Mouse (Mus musculus) midbrain, embryonic 10.5 days (tissue): ENCODE measurements around the gene Pitpnm1. TPM values are rescaled to one million over a fixed set of nuclear protein-coding genes. Genes with fewer than 3 reads are reported as not detected.
"Not testable (repeated sequence)": the region's sequence is repeated elsewhere in the genome, so short reads cannot be mapped to it uniquely, and the experiment has no call there.

Source experiments
- DNase-seq: peaks from one replicate; pipeline ENCODE4 v3.0.0-alpha.2; 2017; ENCODE audit warnings: low spot score
- H3K27ac ChIP-seq: fragments of 300-500 bp; sonication (generic); replicated peaks from 2 replicates; pipeline ENCODE4 v1.5.1; 2016; ENCODE audit warnings: mild to moderate bottlenecking
- H3K27me3 ChIP-seq: fragments of 300-500 bp; sonication (generic); 2 replicates; pipeline ENCODE4 v1.6.1; 2016; ENCODE audit warnings: low read depth, mild to moderate bottlenecking; ENCODE audit not compliant: poor library complexity, severe bottlenecking
- H3K36me3 ChIP-seq: fragments of 300-500 bp; sonication (generic); 2 replicates; pipeline ENCODE4 v1.6.1; 2016; ENCODE audit warnings: mild to moderate bottlenecking, moderate library complexity
- H3K4me1 ChIP-seq: fragments of 300-500 bp; sonication (generic); 2 replicates; pipeline ENCODE4 v1.6.1; 2016
- H3K4me3 ChIP-seq: fragments of 300-500 bp; sonication (generic); 2 replicates; pipeline ENCODE4 v1.5.1; 2016; ENCODE audit warnings: mild to moderate bottlenecking, moderate library complexity
- H3K9me3 ChIP-seq: fragments of 300-500 bp; sonication (generic); replicated peaks from 2 replicates; pipeline ENCODE4 v1.6.1; 2016; ENCODE audit warnings: mild to moderate bottlenecking
- WGBS: fragments of 180-500 bp; shearing (Covaris S2); methylation state at CpG from one replicate; pipeline ENCODE4 v1.1.7; 2016; 5-methylcytosine and 5-hydroxymethylcytosine counted together
- polyA plus RNA-seq: library from polyadenylated mRNA; unstranded; fragments of >200 nt; fragmentation: Nextera tagmentation; extraction: Ambion mirVana; gene quantifications from 2 replicates; pipeline ENCODE4 v1.2.1, GENCODE M21; 2016

The Pitpnm1 gene
- polyA plus RNA-seq, 1 experiment from 2014 or later, result 12.8 TPM

- H3K4me3 ChIP-seq, result no peak overlapping the region
- peaks cover 5% of the 10 kb centered on the region; the same call in 1 of the 2 replicates for H3K27me3 ChIP-seq
- 92% methylated on average over 10 of the region's 10 CpGs for WGBS
- peaks cover 78% of the 10 kb centered on the region for H3K36me3 ChIP-seq
- no peak overlapping the region for H3K27ac ChIP-seq
- peaks cover 2% of the 10 kb centered on the region for H3K4me1 ChIP-seq
- no peak for DNase-seq
- no peaks in the 10 kb centered on the region for H3K9me3 ChIP-seq
Measured at GRCm38 (mm10) chr19:4115144-4115543, 15.3 kb downstream of the Pitpnm1 start.

- no peak overlapping the region for H3K4me3 ChIP-seq
- H3K36me3 ChIP-seq, result peaks cover 74% of the 10 kb centered on the region
- peaks cover 9% of the 10 kb centered on the region for H3K4me1 ChIP-seq
- no peaks in the 10 kb centered on the region for H3K9me3 ChIP-seq
- H3K27me3 ChIP-seq, result peaks cover 8% of the 10 kb centered on the region; the same call in 1 of the 2 replicates
- DNase-seq, result no peak
- WGBS, result 87% methylated on average over 11 of the region's 11 CpGs
- H3K27ac ChIP-seq, result no peak overlapping the region
Measured at GRCm38 (mm10) chr19:4115816-4116215, 16.0 kb downstream of the Pitpnm1 start.

GRCm38 (mm10) chr19:4117006-4117405 is 17.2 kb downstream of the Pitpnm1 start:
- no peak overlapping the region for H3K27ac ChIP-seq
- peaks cover 8% of the 10 kb centered on the region; the same call in 1 of the 2 replicates for H3K27me3 ChIP-seq
- no peak overlapping the region for H3K4me3 ChIP-seq
- no peaks in the 10 kb centered on the region for H3K9me3 ChIP-seq
- H3K4me1 ChIP-seq, result peaks cover 14% of the 10 kb centered on the region
- H3K36me3 ChIP-seq, result peaks cover 63% of the 10 kb centered on the region
- no peak for DNase-seq
- WGBS, result 97% methylated on average over 7 of the region's 7 CpGs

- Histone ChIP-seq H3K36me3 (peaks cover 49% of the 10 kb centered on the region), H3K4me1 (peaks cover 14% of the 10 kb centered on the region), H3K27me3 (peaks cover 8% of the 10 kb centered on the region; the same call in 1 of the 2 replicates), H3K27ac (no peak overlapping the region), H3K9me3 (no peaks in the 10 kb centered on the region), H3K4me3 (no peak overlapping the region)
- no peak for DNase-seq
- 95% methylated on average over 2 of the region's 2 CpGs for WGBS
Measured at GRCm38 (mm10) chr19:4118350-4118749, 18.6 kb downstream of the Pitpnm1 start.

- Histone ChIP-seq H3K4me1 (peaks cover 14% of the 10 kb centered on the region), H3K4me3 (peak overlapping the region; percentile 61; the same call in 1 of the 2 replicates), H3K27ac (no peak overlapping the region), H3K36me3 (peaks cover 34% of the 10 kb centered on the region), H3K9me3 (no peaks in the 10 kb centered on the region), H3K27me3 (peaks cover 8% of the 10 kb centered on the region; the same call in 1 of the 2 replicates)
- 87% methylated on average over 6 of the region's 6 CpGs for WGBS
- DNase-seq, result no peak
Measured at GRCm38 (mm10) chr19:4119716-4120487, 20.1 kb downstream of the Pitpnm1 start.

GRCm38 (mm10) chr19:4120496-4120895 is 20.7 kb downstream of the Pitpnm1 start:
- 96% methylated on average over 2 of the region's 2 CpGs for WGBS
- DNase-seq, result no peak
- Histone ChIP-seq H3K4me3 (peak overlapping the region; percentile 61), H3K9me3 (no peaks in the 10 kb centered on the region), H3K36me3 (peaks cover 28% of the 10 kb centered on the region), H3K27me3 (peaks cover 8% of the 10 kb centered on the region; the same call in 1 of the 2 replicates), H3K27ac (no peak overlapping the region), H3K4me1 (peaks cover 19% of the 10 kb centered on the region)

- Histone ChIP-seq H3K4me1 (peaks cover 21% of the 10 kb centered on the region), H3K27ac (peak overlapping the region; percentile 90), H3K27me3 (peaks cover 8% of the 10 kb centered on the region; the same call in 1 of the 2 replicates), H3K36me3 (peaks cover 20% of the 10 kb centered on the region), H3K9me3 (no peaks in the 10 kb centered on the region), H3K4me3 (peak overlapping the region; percentile 61)
- DNase-seq, result peak; percentile 96
- 3% methylated on average over 38 of the region's 38 CpGs for WGBS
Measured at GRCm38 (mm10) chr19:4121097-4121805, 21.5 kb downstream of the Pitpnm1 start.

- H3K4me3 ChIP-seq, result peak overlapping the region; percentile 61; the same call in 1 of the 2 replicates
- 0 out of 2 replicates have a peak overlapping the region, but pooled peaks have one; percentile 42 for H3K27ac ChIP-seq
- not testable (repeated sequence) for DNase-seq, H3K27me3 ChIP-seq, H3K9me3 ChIP-seq
- H3K4me1 ChIP-seq, result peaks cover 27% of the 10 kb centered on the region
- peaks cover 14% of the 10 kb centered on the region for H3K36me3 ChIP-seq
- 61% methylated on average over 6 of the region's 6 CpGs for whole genome bisulfite sequencing
Measured at GRCm38 (mm10) chr19:4121896-4122295, 22.1 kb downstream of the Pitpnm1 start.

GRCm38 (mm10) chr19:4122411-4123370 is 22.9 kb downstream of the Pitpnm1 start:
- WGBS, result 86% methylated on average over 7 of the region's 7 CpGs
- H3K36me3 ChIP-seq, result peaks cover 10% of the 10 kb centered on the region
- no peak overlapping the region for H3K27ac ChIP-seq
- no peak for DNase-seq
- no peaks in the 10 kb centered on the region for H3K9me3 ChIP-seq
- no peak overlapping the region for H3K4me3 ChIP-seq
- H3K4me1 ChIP-seq, result peaks cover 35% of the 10 kb centered on the region
- H3K27me3 ChIP-seq, result peaks cover 8% of the 10 kb centered on the region; the same call in 1 of the 2 replicates

GRCm38 (mm10) chr19:4124432-4124831 is 24.6 kb downstream of the Pitpnm1 start:
- 89% methylated on average over 4 of the region's 4 CpGs for WGBS
- Histone ChIP-seq H3K9me3 (no peaks in the 10 kb centered on the region), H3K4me1 (peaks cover 36% of the 10 kb centered on the region), H3K36me3 (peaks cover 21% of the 10 kb centered on the region), H3K4me3 (no peak overlapping the region), H3K27ac (no peak overlapping the region), H3K27me3 (peaks cover 8% of the 10 kb centered on the region; the same call in 1 of the 2 replicates)
- no peak for DNase-seq

GRCm38 (mm10) chr19:4125268-4125667 is 25.5 kb downstream of the Pitpnm1 start:
- Histone ChIP-seq H3K4me1 (peaks cover 32% of the 10 kb centered on the region), H3K27ac (peak overlapping the region; percentile 90), H3K36me3 (peaks cover 30% of the 10 kb centered on the region), H3K4me3 (peak overlapping the region; percentile 79)
- not testable (repeated sequence) for H3K9me3 ChIP-seq, DNase-seq, H3K27me3 ChIP-seq
- WGBS, result 18% methylated on average over 4 of the region's 4 CpGs
